Mouse (Mus musculus) urinary bladder, postnatal 14 days (tissue): ENCODE measurements at regions not wholly inside any gene's neighbourhood (a gene's known extent, or its start where the extent isn't known, plus 50 kb on each side); places are given as distances from the start of the nearest gene placed in this dataset.
A peak's percentile ranks its signal among the peaks of the same experiment; 100 is the strongest.
"Not testable (repeated sequence)": the region's sequence is repeated elsewhere in the genome, so short reads cannot be mapped to it uniquely, and the experiment has no call there.

Source experiments
- DNase-seq: peaks from one replicate; pipeline ENCODE4 v3.0.0; 2021; ENCODE audit warnings: low spot score

- not testable (repeated sequence) for DNase-seq
These were observed 525.2 kb downstream of the 4930447F04Rik start for GRCm38 (mm10) chrX:65778656-65779370.

- no peak for DNase-seq
These were observed 534.2 kb downstream of the 4930447F04Rik start for GRCm38 (mm10) chrX:65769861-65770260.

DNA sequence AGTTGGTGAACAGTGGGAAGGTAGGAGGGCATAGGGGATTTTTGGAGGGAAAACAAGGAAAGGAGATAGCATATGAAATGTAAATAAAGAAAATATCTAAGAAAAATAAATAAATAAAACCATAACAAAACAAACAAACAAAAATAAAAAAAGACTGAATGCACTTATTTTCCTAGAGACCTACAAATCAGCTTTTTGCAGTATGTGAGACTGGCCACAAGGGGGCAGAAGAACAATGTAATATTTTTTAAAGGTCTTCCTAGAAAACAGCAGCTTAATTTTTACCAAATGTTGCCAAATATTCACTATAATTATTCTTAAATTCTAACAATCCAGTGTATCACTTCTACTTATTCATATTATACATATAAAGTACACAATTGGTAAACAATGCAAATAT lies 569.4 kb downstream of the 4930447F04Rik start:
- peak; percentile 2 for DNase-seq

- DNase-seq, result no peak
These were observed 588.5 kb downstream of the 4930447F04Rik start for GRCm38 (mm10) chrX:65715562-65715961.
